Comparison of ENCODE assay signal across 8 mouse cellular contexts in genomic region chr2:128817387-128817785, GRCm38 (mm10). TPM values are rescaled to one million over a fixed set of nuclear protein-coding genes. Genes with fewer than 3 reads are reported as not detected.
A peak's percentile ranks its signal among the peaks of the same experiment; 100 is the strongest.
DNase-seq lines count a peak whose midpoint lies in the region; ATAC-seq and TF ChIP-seq lines count a peak whose summit lies in the region.

No protein-coding gene starts in this region.

- 0% methylated on average over 7 of the region's 7 CpGs for WGBS in heart, postnatal 0 days

- intact Hi-C loops in gastrocnemius, adult 2 months (cut with DNase I): loop anchor here (1.0 to 5.0 kb wide), 2 partner anchors 70 to 119 kb away; partner anchors contain the start of gene Mertk

- peak; percentile 39 for ATAC-seq in CD4-positive, CD25-positive, alpha-beta regulatory T cell, adult 4 months
- ATAC-seq in heart, postnatal 0 days (ENCODE audit: insufficient read depth, low read depth): peak; percentile 33

- TF ChIP-seq EP300 in heart, postnatal 0 days (IDR thresholded peaks at IDR 0.05; ENCODE audit: low read depth): no peak

- no peaks in the 10 kb centered on the region for H3K36me3 ChIP-seq in heart, postnatal 0 days (replicated peaks; ENCODE audit: control insufficient read depth, insufficient read depth, low read length)

- H3K4me3 ChIP-seq in gastrocnemius, adult 2 months: peak overlapping the region; percentile 98
- peak overlapping the region; percentile 97 for H3K4me3 ChIP-seq in heart, postnatal 0 days (ENCODE audit: low read depth, low read length)

- H3K4me2 ChIP-seq in heart, postnatal 0 days (ENCODE audit: low read depth, low read length): peak overlapping the region; percentile 81

- peak; percentile 88 for TF ChIP-seq CTCF in gastrocnemius, adult 2 months (IDR thresholded peaks at IDR 0.05)
- peak; percentile 69 for TF ChIP-seq CTCF in heart, postnatal 0 days (IDR thresholded peaks at IDR 0.05; ENCODE audit: low read depth)

- no peaks in the 10 kb centered on the region for H3K9me3 ChIP-seq in heart, postnatal 0 days (replicated peaks; ENCODE audit: control insufficient read depth, low read length)

- peak overlapping the region; percentile 93 for H3K27ac ChIP-seq in gastrocnemius, adult 2 months
- peak overlapping the region; percentile 94 for H3K27ac ChIP-seq in heart, postnatal 0 days (ENCODE audit: low read depth)

- H3K27me3 ChIP-seq in heart, postnatal 0 days (ENCODE audit: control insufficient read depth, insufficient read depth, low read length): no peaks in the 10 kb centered on the region

- peak overlapping the region; percentile 45; the same call in 1 of the 2 replicates for H3K9ac ChIP-seq in heart, postnatal 0 days (replicated peaks; ENCODE audit: low read depth, low read length)

- peaks cover 7% of the 10 kb centered on the region; the same call in 1 of the 2 replicates for H3K4me1 ChIP-seq in heart, postnatal 0 days (ENCODE audit: control insufficient read depth, insufficient read depth)

- no peak for DNase-seq in gastrocnemius, adult 2 months
- DNase-seq in gastrocnemius, adult 8-10 months (ENCODE audit: low spot score in 2 of 2): no peak
- peak; percentile 91 for DNase-seq in embryo, embryonic 10.5 days (ENCODE audit: low spot score)
- peak; percentile 83 for DNase-seq in heart, postnatal 0 days (ENCODE audit: low spot score)
- peak; percentile 67 to 76 for DNase-seq in left cerebral cortex, adult 8-10 months (ENCODE audit: low spot score in 2 of 2)
- peak; percentile 76 for DNase-seq in mesoderm, embryonic 11.5 days (ENCODE audit: low read depth, low spot score)
- DNase-seq in adrenal gland, postnatal 36 days: no peak

RNA-seq across cellular contexts. Expression of gene Tmem87b, which starts 0.5 kb away (rescaled TPM):
- 10 to 100 TPM; 15.9 to 16.1 TPM for total RNA-seq in gastrocnemius, adult 2 months (2021)
- total RNA-seq in gastrocnemius, adult 8-10 months (2022): 10 to 100 TPM; 11.1 to 16.4 (median 14.1) TPM
- polyA plus RNA-seq in CD4-positive, CD25-positive, alpha-beta regulatory T cell, adult 4 months (2017; shearing (Covaris generic)): 10 to 100 TPM; 18.4 to 22.1 TPM
- 23.7 and 27.9 TPM in 2 replicates for total RNA-seq in heart, postnatal 0 days (2014; rRNA removed; ENCODE audit: low replicate concordance)
- 25.8 and 29.5 TPM in 2 replicates for polyA plus RNA-seq in heart, postnatal 0 days (2015; fragmentation: Nextera tagmentation; extraction: Ambion mirVana)
- 10 to 100 TPM; 32.2 to 36.9 (median 32.9) TPM for total RNA-seq in left cerebral cortex, adult 8-10 months (2022)
- 10 to 100 TPM; 35.2 to 52.4 TPM for total RNA-seq in adrenal gland, postnatal 36 days (2021)

RNA-seq across cellular contexts. Expression of gene Fbln7, which starts 45.4 kb away (rescaled TPM):
- total RNA-seq in gastrocnemius, adult 2 months (2021): 1 to 10 TPM; 2.2 to 4.3 TPM
- total RNA-seq in gastrocnemius, adult 8-10 months (2022): 1 to 10 TPM; 1.4 to 2.7 (median 1.8) TPM
- not detected for polyA plus RNA-seq in CD4-positive, CD25-positive, alpha-beta regulatory T cell, adult 4 months (2017; shearing (Covaris generic))
- total RNA-seq in heart, postnatal 0 days (2014; rRNA removed; ENCODE audit: low replicate concordance): 0.93 TPM in 1 of 2 replicates, not detected in the other
- 0.42 and 0.62 TPM in 2 replicates for polyA plus RNA-seq in heart, postnatal 0 days (2015; fragmentation: Nextera tagmentation; extraction: Ambion mirVana)
- 1 to 10 TPM; 1.7 to 3.0 (median 2.5) TPM for total RNA-seq in left cerebral cortex, adult 8-10 months (2022)
- total RNA-seq in adrenal gland, postnatal 36 days (2021): 1 to 10 TPM; 4.6 to 4.9 TPM

Comparison
In these comparisons a context has a peak if more than half of its experiments do, and no peak if none do; other contexts are left out.
1. DNase-seq: peak in embryo, embryonic 10.5 days (single experiment), heart, postnatal 0 days (single experiment), left cerebral cortex, adult 8-10 months (2 of 2) and mesoderm, embryonic 11.5 days (single experiment); none in gastrocnemius, adult 2 months (single experiment), gastrocnemius, adult 8-10 months (0 of 2) and adrenal gland, postnatal 36 days (0 of 2).